Mouse (Mus musculus) heart, embryonic 14.5 days (tissue): Measurements from ENCODE around the gene Vps45. TPM values are rescaled to one million over a fixed set of nuclear protein-coding genes. Genes with fewer than 3 reads are reported as not detected.

Experiments
- ATAC-seq: fragments of 200-750 bp; cut with Nextera tagmentation; 2 replicates; pipeline ENCODE4 v1.8.0; 2017; ENCODE audit warnings: low read depth, moderate TSS enrichment; ENCODE audit not compliant: insufficient number of reproducible peaks, insufficient read depth, low FRiP score
- H3K27ac ChIP-seq, 2 experiments: fragments of 200-500 bp in 1 of 2; fragments of 300-500 bp in 1 of 2; sonication (generic) in 1 of 2; replicated peaks in 1 of 2; 2 replicates each; pipeline ENCODE4 v1.5.1; 2012 to 2014; ENCODE audit warnings: low read depth in 2 of 2, low read length in 2 of 2, control low read depth in 1 of 2, mild to moderate bottlenecking in 1 of 2, mixed read lengths in 1 of 2; ENCODE audit not compliant: control insufficient read depth in 1 of 2, insufficient read depth in 1 of 2
- H3K27me3 ChIP-seq: fragments of 300-500 bp; sonication (generic); 2 replicates; pipeline ENCODE4 v1.6.1; 2014; ENCODE audit warnings: mild to moderate bottlenecking, low read length, control low read depth; ENCODE audit not compliant: control insufficient read depth, insufficient read depth
- H3K36me3 ChIP-seq: fragments of 300-500 bp; sonication (generic); 2 replicates; pipeline ENCODE4 v1.6.1; 2014; ENCODE audit warnings: mild to moderate bottlenecking, control low read depth, low read length, mixed read lengths; ENCODE audit not compliant: control insufficient read depth, insufficient read depth
- H3K4me1 ChIP-seq, 2 experiments: fragments of 200-500 bp in 1 of 2; fragments of 300-500 bp in 1 of 2; sonication (generic) in 1 of 2; 2 replicates each; pipeline ENCODE4 v1.6.1; 2012 to 2014; ENCODE audit warnings: low read length in 2 of 2, control low read depth in 1 of 2, mixed read lengths in 1 of 2; ENCODE audit not compliant: control insufficient read depth in 2 of 2, insufficient read depth in 2 of 2
- H3K4me2 ChIP-seq: fragments of 300-500 bp; sonication (generic); 2 replicates; pipeline ENCODE4 v1.6.1; 2014; ENCODE audit warnings: mild to moderate bottlenecking, low read length
- H3K4me3 ChIP-seq, 2 experiments: fragments of 200-500 bp in 1 of 2; fragments of 300-500 bp in 1 of 2; sonication (generic) in 1 of 2; 2 replicates each; pipeline ENCODE4 v1.5.1; 2012 to 2014; ENCODE audit warnings: low read length in 2 of 2, mild to moderate bottlenecking in 2 of 2, control low read depth in 1 of 2, low read depth in 1 of 2, moderate library complexity in 1 of 2; ENCODE audit not compliant: control insufficient read depth in 1 of 2, insufficient read depth in 1 of 2
- H3K9ac ChIP-seq: fragments of 300-500 bp; sonication (generic); 2 replicates; pipeline ENCODE4 v1.6.1; 2014; ENCODE audit warnings: mild to moderate bottlenecking, low read length
- H3K9me3 ChIP-seq: fragments of 300-500 bp; sonication (generic); 2 replicates; pipeline ENCODE4 v1.6.1; 2016; ENCODE audit warnings: low read length, control low read depth; ENCODE audit not compliant: control insufficient read depth
- WGBS: fragments of 180-500 bp; shearing (Covaris S2); extraction: QIAGEN DNeasy Blood & Tissue Kit; methylation state at CpG from one replicate; pipeline ENCODE4 v1.1.7; 2014; 5-methylcytosine and 5-hydroxymethylcytosine counted together
- polyA plus RNA-seq: library from polyadenylated mRNA; unstranded; fragments of >200 nt; fragmentation: Nextera tagmentation; extraction: Ambion mirVana; gene quantifications from 2 replicates; pipeline ENCODE4 v1.2.1, GENCODE M21; 2014

Gene Vps45
- polyA plus RNA-seq, 1 experiment from 2014 or later: 22.8 TPM

DNA sequence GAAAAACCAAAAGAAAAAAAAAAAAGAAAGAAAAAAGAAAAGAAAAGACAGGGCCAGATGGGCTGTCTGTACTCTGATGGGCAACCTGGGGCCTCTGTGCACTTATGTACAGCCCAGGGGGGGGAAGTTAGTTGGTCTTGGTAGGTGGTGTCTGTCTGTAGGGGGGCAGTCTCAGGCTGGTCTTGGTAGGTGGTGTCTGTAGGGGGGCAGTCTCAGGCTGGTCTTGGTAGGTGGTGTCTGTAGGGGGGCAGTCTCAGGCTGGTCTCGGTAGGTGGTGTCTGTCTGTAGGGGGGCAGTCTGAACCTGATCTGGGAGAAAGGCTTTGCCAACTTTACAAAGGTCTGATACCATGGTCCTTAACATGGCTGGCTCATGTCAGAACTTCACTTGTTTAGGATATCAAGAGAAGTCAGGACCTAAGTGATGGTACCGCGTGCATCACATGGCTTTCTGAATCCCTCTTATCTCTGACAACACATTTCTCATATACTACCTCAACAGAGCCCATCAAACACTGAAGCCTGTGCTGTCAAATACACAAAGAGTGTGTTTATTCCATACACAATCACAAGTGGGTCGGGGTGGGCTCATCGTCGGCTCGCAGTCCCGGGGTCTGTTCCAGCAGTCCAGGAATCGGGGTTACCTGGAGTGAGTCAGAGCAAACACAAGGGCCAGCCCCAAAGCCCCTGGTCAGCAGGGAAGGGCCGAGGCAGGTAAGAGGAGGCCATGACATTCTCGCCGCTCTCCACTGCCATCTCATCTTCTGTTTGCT lies 58.8 kb downstream of the Vps45 start:
- no peak for ATAC-seq
- Histone ChIP-seq H3K4me2 (no peak overlapping the region), H3K9me3 (no peaks in the 10 kb centered on the region), H3K36me3 (no peaks in the 10 kb centered on the region), H3K4me1 (peaks cover 24 to 41% of the 10 kb centered on the region in 2 experiments), H3K27me3 (no peaks in the 10 kb centered on the region), H3K27ac (peak overlapping the region; percentile 65 to 73), H3K9ac (peak overlapping the region; percentile 61; the same call in 1 of the 2 replicates), H3K4me3 (no peak overlapping the region)
- 80% methylated on average over 12 of the region's 12 CpGs for WGBS

DNA sequence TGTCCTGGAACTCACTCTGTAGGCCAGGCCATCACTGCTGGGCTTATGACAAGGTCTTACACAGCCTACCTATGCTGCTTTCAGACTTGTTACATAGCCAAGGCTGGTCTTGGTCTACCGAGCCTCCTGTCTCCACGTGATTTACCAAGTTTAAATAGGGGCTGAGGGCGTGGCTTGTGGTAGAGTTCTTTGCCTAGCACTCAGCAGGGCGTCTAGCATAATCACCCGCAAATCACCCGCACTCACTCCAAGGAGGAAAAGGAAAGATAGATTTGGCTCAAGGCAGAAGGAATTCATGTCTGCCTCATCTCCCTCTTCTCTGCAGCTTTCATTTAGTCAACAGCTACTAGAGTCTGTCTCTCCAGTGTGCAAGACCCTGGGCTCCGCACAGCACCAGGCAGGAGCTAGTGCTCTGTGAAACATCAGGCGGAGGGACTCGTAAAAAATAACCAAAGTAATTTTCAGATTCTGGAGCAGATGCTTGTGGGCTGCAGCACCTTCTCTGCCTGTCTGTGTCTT lies 61.0 kb downstream of the Vps45 start:
- peak overlapping the region; percentile 6 to 98; a peak in 3 of 4 replicates for H3K27ac ChIP-seq
- 16% methylated on average over 9 of the region's 9 CpGs for WGBS
- H3K9ac ChIP-seq: peak overlapping the region; percentile 97
- peaks cover 34 to 57% of the 10 kb centered on the region in 2 experiments for H3K4me1 ChIP-seq
- H3K36me3 ChIP-seq: peaks cover 6% of the 10 kb centered on the region
- ATAC-seq: no peak
- no peaks in the 10 kb centered on the region for H3K27me3 ChIP-seq
- no peaks in the 10 kb centered on the region for H3K9me3 ChIP-seq
- H3K4me2 ChIP-seq: peak overlapping the region; percentile 82
- peak overlapping the region in 1 of 2 experiments; percentile 68; a peak in 2 of 4 replicates for H3K4me3 ChIP-seq

DNA sequence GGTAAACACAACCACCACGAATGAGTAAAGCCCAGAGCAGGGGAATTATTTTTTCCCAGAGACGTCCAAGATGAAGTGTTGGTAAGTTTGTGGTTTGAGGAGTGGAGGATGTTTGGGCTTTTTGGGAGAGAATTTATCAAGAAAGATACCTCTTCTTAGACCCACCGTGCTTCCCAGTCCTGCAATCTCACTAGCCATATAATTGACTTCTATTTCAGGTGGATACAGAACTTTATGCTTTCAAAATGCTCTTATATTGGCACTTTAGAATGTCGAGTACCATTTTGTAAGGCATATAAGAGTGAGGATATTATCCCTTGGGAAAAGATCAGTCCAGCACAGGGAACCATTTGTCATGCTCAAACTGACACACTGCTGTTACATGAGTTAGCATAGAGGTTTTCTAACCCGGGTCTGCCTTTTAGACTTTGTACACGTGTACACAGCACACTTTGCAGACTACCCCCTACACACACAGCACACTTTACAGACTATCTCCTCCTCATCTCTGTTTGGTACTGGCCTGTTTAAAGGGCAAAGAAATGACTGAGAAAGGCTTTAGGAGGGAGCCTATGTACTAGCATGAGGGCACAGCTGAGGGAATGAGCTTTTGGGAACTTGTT lies 61.7 kb downstream of the Vps45 start:
- ATAC-seq: no peak
- H3K36me3 ChIP-seq: peaks cover 13% of the 10 kb centered on the region
- no peaks in the 10 kb centered on the region for H3K27me3 ChIP-seq
- peak overlapping the region; percentile 91 to 98 for H3K27ac ChIP-seq
- H3K4me1 ChIP-seq: peaks cover 32 to 55% of the 10 kb centered on the region in 2 experiments
- H3K4me2 ChIP-seq: peak overlapping the region; percentile 82
- no peaks in the 10 kb centered on the region for H3K9me3 ChIP-seq
- peak overlapping the region; percentile 68 to 92 for H3K4me3 ChIP-seq
- H3K9ac ChIP-seq: peak overlapping the region; percentile 97
- WGBS: 8% methylated on average over 6 of the region's 6 CpGs

DNA sequence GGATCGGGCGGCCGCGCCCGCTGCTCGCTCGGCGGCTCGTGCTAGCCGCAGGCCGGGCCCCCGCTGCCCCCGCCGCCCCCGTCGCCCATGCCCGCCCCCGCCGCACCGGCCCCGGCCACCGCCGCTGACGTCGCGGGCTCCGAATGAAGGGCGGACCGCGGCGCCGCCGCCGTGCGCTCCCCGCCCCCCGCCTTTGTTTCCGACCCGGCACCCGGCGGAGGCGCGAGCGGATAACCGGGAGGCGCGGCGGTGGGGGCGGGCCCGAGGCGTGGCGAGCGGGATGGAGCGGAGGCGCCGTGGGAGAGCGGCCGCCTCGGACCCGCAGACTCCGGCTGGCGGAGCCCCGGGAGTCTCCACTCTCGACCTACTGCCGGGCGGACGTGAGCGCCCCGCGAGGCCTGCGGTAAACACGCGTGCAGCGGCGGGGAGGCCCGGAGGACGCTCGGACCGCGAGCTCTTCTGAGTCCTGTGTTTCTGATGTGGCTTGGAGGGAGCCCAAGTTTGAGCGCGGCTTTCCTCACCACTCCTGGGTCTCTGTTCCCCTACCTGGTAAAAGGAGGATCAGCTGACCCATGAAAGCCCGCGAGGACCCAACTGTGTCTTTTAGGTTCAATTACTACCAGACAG lies 62.4 kb downstream of the Vps45 start, which contains the start of gene Plekho1:
Gene Plekho1 (minus strand): TSS at position 200 of the 627 bp plus-strand sequence.
- Histone ChIP-seq H3K27ac (peak within 1 kb of the TSS; percentile 97 to 98), H3K36me3 (peaks cover 20% of the 10 kb centered on the region), H3K27me3 (no peaks in the 10 kb centered on the region), H3K4me2 (peak within 1 kb of the TSS; percentile 82), H3K9ac (peak within 1 kb of the TSS; percentile 97), H3K4me1 (peaks cover 32 to 53% of the 10 kb centered on the region in 2 experiments), H3K4me3 (peak within 1 kb of the TSS; percentile 68 to 92), H3K9me3 (no peaks in the 10 kb centered on the region)
- WGBS: under 1% methylated on average over 73 of the region's 84 CpGs
- ATAC-seq: peak; percentile 42; the same call in 1 of the 2 replicates

DNA sequence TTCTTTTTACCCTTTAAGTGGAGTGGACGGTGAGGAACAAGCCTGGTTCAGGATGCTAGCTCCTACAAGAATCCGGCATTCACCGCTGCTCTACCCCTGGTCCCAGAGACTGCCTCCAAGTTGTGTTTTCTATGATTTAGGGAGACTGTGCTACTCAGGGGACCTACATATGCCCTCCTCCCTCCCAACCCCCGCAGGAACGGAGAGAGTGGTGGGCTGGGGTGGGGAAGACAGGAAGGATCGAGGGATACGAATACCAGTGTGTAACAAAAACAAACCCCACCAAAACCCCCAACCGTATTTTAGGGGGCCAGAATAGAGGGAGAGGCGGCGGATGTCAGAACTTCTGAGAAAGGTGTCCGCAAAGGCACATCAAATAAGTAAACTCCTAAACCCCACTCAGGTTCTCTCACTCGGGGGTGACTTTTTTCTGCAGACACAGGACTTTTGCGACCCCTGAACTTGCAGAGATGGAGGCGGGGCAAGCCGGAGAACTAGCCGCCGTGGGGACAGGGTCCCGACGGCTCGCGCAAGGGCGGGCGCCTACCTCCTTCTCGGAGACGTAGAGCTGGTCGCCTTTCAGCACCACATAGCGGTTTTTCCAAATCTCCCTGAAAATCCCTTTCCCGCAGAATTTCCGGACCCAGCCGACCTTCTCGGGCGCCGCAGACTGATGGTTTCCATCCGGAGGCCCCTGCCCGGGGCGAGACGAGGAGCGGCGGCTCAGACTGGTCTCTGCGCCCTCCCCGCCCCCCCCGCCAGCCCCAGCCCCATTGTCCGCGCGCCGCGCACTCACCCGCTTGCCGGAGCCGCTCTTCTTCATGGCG lies 63.1 kb downstream of the Vps45 start:
- peak; percentile 24; the same call in 1 of the 2 replicates for ATAC-seq
- Histone ChIP-seq H3K27ac (peak overlapping the region; percentile 97 to 98), H3K36me3 (peaks cover 27% of the 10 kb centered on the region), H3K9me3 (no peaks in the 10 kb centered on the region), H3K27me3 (no peaks in the 10 kb centered on the region), H3K9ac (peak overlapping the region; percentile 97), H3K4me3 (peak overlapping the region; percentile 68 to 92), H3K4me1 (peaks cover 31 to 52% of the 10 kb centered on the region in 2 experiments), H3K4me2 (peak overlapping the region; percentile 82)
- 0% methylated on average over 46 of the region's 51 CpGs for WGBS

DNA sequence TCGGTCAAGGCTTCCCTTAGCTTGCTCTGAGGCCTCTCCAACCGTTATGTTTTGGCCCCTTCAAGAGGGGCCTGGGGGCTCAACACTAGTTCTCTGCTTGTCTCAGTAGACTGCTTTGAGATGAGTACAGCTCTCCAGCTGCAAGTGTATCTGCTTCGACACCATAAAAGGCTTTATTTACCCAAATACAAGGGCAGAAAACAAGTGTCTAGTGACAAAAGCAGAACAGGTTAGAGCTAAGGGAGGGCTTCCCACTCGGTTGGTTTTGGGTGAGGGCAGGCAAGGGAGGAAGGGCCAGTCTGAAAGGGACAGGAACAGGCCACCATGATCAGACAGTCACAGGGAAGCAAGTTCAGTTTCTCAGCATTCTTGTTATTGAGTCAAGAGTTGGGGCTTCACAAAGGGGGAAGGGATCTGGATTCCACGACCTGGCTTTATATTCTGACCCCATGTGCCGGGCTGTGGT lies 63.9 kb downstream of the Vps45 start:
- no peak for ATAC-seq
- 4% methylated on average over 6 of the region's 6 CpGs for WGBS
- no peaks in the 10 kb centered on the region for H3K27me3 ChIP-seq
- peaks cover 24 to 48% of the 10 kb centered on the region in 2 experiments for H3K4me1 ChIP-seq
- peak overlapping the region; percentile 97 to 98 for H3K27ac ChIP-seq
- peak overlapping the region; percentile 82 for H3K4me2 ChIP-seq
- peak overlapping the region; percentile 97 for H3K9ac ChIP-seq
- peak overlapping the region; percentile 68 to 92 for H3K4me3 ChIP-seq
- H3K9me3 ChIP-seq: no peaks in the 10 kb centered on the region
- H3K36me3 ChIP-seq: peaks cover 35% of the 10 kb centered on the region
